Comparison of ENCODE assay signal across 26 mouse cellular contexts in the genomic region with DNA sequence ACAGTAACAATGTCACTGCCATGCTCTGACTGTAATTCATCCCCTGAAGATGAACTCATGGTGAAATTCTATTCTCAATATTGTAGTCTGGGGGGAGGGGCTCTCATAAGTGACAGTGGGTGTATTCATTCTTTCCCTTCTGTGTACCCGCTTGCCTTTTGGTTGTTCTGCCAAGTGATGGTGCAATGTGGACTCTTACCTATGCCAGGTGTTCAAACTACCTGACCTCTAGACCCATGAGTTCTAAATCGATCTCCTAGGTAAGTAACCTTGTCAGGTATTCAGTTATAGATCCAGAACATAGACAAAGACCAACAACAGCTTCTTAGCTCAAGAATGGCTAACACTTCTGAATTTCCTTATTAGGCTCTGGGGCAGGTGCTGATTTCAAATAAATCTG. TPM values are rescaled to one million over a fixed set of nuclear protein-coding genes. Genes with fewer than 3 reads are reported as not detected.
"Had no signal": no experiment of that assay in that cellular context is flagged by ENCODE, and none has a peak within 500 bp of the region (broad histone marks: within the 10 kb centered on the region; RNA-seq: fewer than 3 reads in every experiment).

No protein-coding gene starts in this region.

- H3K36me3 ChIP-seq: midbrain, embryonic 10.5 days; midbrain, embryonic 12.5 days; neural tube, embryonic 13.5 days; neural tube, embryonic 15.5 days had no signal

- H3K9ac ChIP-seq: lung, embryonic 14.5 days; midbrain, embryonic 12.5 days; neural tube, embryonic 13.5 days; neural tube, embryonic 15.5 days had no signal

- H3K9me3 ChIP-seq: midbrain, embryonic 10.5 days; midbrain, embryonic 12.5 days; neural tube, embryonic 13.5 days; neural tube, embryonic 15.5 days had no signal

- H3K4me3 ChIP-seq: midbrain, embryonic 10.5 days; midbrain, embryonic 12.5 days; myocyte; neural tube, embryonic 13.5 days; neural tube, embryonic 15.5 days had no signal

- H3K27ac ChIP-seq: midbrain, embryonic 10.5 days; midbrain, embryonic 12.5 days; neural tube, embryonic 13.5 days; neural tube, embryonic 15.5 days had no signal

- H3K4me2 ChIP-seq: lung, embryonic 14.5 days; midbrain, embryonic 12.5 days; neural tube, embryonic 13.5 days; neural tube, embryonic 15.5 days had no signal

- H3K27me3 ChIP-seq: midbrain, embryonic 12.5 days; neural tube, embryonic 13.5 days; neural tube, embryonic 15.5 days had no signal

- ATAC-seq: midbrain, embryonic 16.5 days had no signal

- DNase-seq: lung, adult 18-20 months; lung, embryonic 14.5 days; lung, postnatal 10 days; lung, postnatal 4 days; midbrain, embryonic 14.5 days; retina, postnatal 1 day; right cerebral cortex, adult 18-20 months; right cerebral cortex, postnatal 25 days; right cerebral cortex, postnatal 4 days; spleen, adult 18-20 months; thymus, adult 18-20 months; thymus, postnatal 14 days; thymus, postnatal 36 days had no signal

RNA-seq across cellular contexts. Expression of gene Gm17662, which starts 18.8 kb away (rescaled TPM):
- polyA plus RNA-seq: lung, embryonic 14.5 days; lung, embryonic 16.5 days; midbrain, embryonic 10.5 days; midbrain, embryonic 12.5 days; midbrain, embryonic 14.5 days; midbrain, embryonic 16.5 days; myocyte; neural tube, embryonic 11.5 days; neural tube, embryonic 13.5 days; neural tube, embryonic 15.5 days; small intestine, adult 2 months; stomach, embryonic 14.5 days; stomach, embryonic 16.5 days; thymus, postnatal 0 days; urinary bladder, adult 2 months had no signal

RNA-seq across cellular contexts. Expression of gene C8a, which starts 37.9 kb away (rescaled TPM):
- polyA plus RNA-seq: lung, embryonic 14.5 days; midbrain, embryonic 10.5 days; midbrain, embryonic 12.5 days; midbrain, embryonic 14.5 days; midbrain, embryonic 16.5 days; myocyte; neural tube, embryonic 11.5 days; neural tube, embryonic 13.5 days; stomach, embryonic 14.5 days; thymus, postnatal 0 days; urinary bladder, adult 2 months had no signal
